Mouse (Mus musculus) left cerebral cortex, postnatal 25 days (tissue): Measurements from ENCODE around the gene Olfr239. TPM values are rescaled to one million over a fixed set of nuclear protein-coding genes. Genes with fewer than 3 reads are reported as not detected.
"Not testable (repeated sequence)": the region's sequence is repeated elsewhere in the genome, so short reads cannot be mapped to it uniquely, and the experiment has no call there.

ENCODE experiments used
- DNase-seq, 2 experiments: peaks; one replicate each; pipeline ENCODE4 v3.0.0; 2022; ENCODE audit warnings: low spot score in 2 of 2, mixed read lengths in 1 of 2
- intact Hi-C: fragments of 180-260 bp; cut with DNase I; formaldehyde crosslinking; loops from one replicate; pipeline ENCODE4 v1.15.1; 2025
- total RNA-seq, 2 experiments: library from RNA; stranded (reverse); gene quantifications; 2 replicates each; pipeline ENCODE4 v1.2.3; 2021

Olfr239 gene
- not detected for total RNA-seq

DNA sequence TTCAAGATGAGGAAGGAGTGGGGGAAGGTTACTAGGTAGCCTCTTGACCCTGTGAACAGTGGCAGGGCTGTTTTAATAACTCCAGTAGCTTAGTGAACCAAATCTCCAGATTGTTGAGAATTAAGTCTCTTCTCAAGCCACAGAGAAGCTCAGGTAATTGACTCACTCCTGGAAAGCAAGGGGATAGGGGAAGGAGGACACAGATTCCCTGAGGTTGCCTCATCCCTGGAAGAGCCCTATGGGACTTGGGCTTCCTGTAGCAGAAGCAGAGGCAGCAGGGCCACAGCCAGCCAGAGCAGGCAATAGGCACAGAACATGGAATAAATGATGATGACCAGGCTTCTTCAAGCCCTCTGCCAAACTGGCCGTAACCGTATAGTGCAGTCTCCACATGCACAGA lies at the start of gene Olfr239:
TSS of gene Olfr239 (plus strand) at position 301 of the 400 bp plus-strand sequence.
- DNase-seq, intact Hi-C loops: not testable (repeated sequence)

DNA sequence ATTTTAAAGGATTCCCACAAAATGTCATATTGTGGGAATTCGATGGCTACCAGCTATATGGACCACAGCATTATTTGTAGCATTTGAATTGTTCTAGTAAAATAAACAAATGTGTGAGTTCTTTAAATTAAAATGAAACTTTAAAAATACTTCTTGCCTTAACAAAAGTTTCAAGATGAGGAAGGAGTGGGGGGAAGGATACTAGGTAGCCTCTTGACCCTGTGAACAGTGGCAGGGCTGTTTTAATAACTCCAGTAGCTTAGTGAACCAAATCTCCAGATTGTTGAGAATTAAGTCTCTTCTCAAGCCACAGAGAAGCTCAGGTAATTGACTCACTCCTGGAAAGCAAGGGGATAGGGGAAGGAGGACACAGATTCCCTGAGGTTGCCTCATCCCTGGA lies 23.0 kb upstream of the Olfr239 start, which contains the start of gene Olfr55:
TSS of gene Olfr55 (plus strand) at position 301 of the 400 bp plus-strand sequence.
- DNase-seq, result not testable (repeated sequence)

DNA sequence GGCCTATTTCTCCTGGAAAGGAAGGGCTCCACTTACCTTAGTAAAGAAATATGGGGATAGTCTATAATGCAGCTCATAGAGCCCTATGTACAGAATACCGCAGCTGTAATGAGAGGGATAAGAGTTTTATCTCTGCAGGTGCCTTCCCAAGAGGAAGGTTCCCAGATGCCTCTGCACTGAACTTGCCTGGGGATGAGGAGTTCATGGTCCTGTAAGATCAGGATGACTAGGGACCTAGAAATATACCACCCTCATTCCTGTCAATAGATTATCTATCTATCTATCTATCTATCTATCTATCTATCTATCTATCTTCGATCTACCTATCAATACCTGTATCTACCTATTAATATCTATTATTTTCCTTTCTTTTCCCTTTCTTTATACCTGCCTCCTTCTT lies 30.5 kb downstream of the Olfr239 start, which contains the start of gene Olfr1564:
TSS of gene Olfr1564 (minus strand) at position 101 of the 400 bp plus-strand sequence.
- DNase-seq, result no peak
- intact Hi-C loops, result no loop called here

More for the DNA sequence above, 23.0 kb upstream of the Olfr239 start, which contains the start of gene Olfr55:
- intact Hi-C loops, result not testable (repeated sequence)

DNA sequence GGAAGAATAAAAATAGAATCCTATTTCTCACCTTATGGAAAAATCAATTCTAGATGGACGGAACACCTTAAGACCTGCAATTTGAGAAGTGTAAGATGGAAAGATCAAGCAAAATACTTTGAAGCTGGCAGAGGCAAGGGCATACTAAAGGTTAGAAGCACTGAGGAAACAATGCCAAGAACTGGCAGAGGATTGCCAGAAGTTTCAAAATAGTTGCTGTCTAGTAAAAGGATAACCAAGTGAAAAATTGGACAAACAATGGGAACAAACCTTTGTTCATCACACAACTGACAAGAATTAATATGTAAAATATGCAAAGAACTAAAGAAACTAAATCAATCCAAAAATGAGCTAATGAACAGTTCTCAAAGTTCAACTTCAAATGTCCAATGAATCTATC lies 45.5 kb downstream of the Olfr239 start:
- intact Hi-C loops, result loop anchor here (10.0 kb wide), 1 partner anchor 68 kb away; no protein-coding TSS in a partner anchor
- DNase-seq, result not testable (repeated sequence)

Other genes with a start within 250 kb of the Olfr239 start
- 10 to 100 TPM; 14.8 to 20.8 TPM for gene Cyp4f13, start 243.9 kb upstream of the Olfr239 start, total RNA-seq
- 1 to 10 TPM; 4.9 to 6.3 TPM for gene Zfp472, start 225.5 kb upstream of the Olfr239 start, total RNA-seq
- 10 to 100 TPM; 16.1 to 18.0 TPM for gene Zfp952, start 198.2 kb upstream of the Olfr239 start, total RNA-seq
- 10 to 100 TPM; 19.0 to 24.6 TPM for gene Zfp763, start 157.9 kb upstream of the Olfr239 start, total RNA-seq
- gene 4921501E09Rik, start 123.2 kb upstream of the Olfr239 start, total RNA-seq, result not detected
- gene Zfp563, start 102.0 kb upstream of the Olfr239 start, total RNA-seq, result 10 to 100 TPM; 17.5 to 19.5 TPM
- 1 to 10 TPM; 2.8 to 3.0 TPM for gene Morc2b, start 51.6 kb upstream of the Olfr239 start, total RNA-seq
- not detected for gene Olfr55, start 22.9 kb upstream of the Olfr239 start, total RNA-seq
- gene Olfr1564, start 30.4 kb downstream of the Olfr239 start, total RNA-seq, result 1 to 10 TPM; 1.0 to 1.3 TPM
- gene Zfp955a, start 63.8 kb downstream of the Olfr239 start, total RNA-seq, result 10 to 100 TPM; 13.5 to 14.3 TPM
- not detected for gene Olfr63, start 73.4 kb downstream of the Olfr239 start, total RNA-seq
- 10 to 100 TPM; 29.6 to 34.8 TPM for gene Zfp955b, start 98.2 kb downstream of the Olfr239 start, total RNA-seq
- gene Zfp81, start 167.6 kb downstream of the Olfr239 start, total RNA-seq, result 10 to 100 TPM; 16.6 to 20.0 TPM
- gene Zfp101, start 203.3 kb downstream of the Olfr239 start, total RNA-seq, result 10 to 100 TPM; 11.2 to 13.2 TPM
- gene Actl9, start 241.6 kb downstream of the Olfr239 start, total RNA-seq, result not detected